Mouse (Mus musculus): ENCODE measurements around the gene Gtf2a1. TPM values are rescaled to one million over a fixed set of nuclear protein-coding genes. Genes with fewer than 3 reads are reported as not detected.
"Not testable (repeated sequence)": the region's sequence is repeated elsewhere in the genome, so short reads cannot be mapped to it uniquely, and the experiment has no call there.

Gtf2a1 gene
- polyA plus RNA-seq, 1 experiment, result 19.4 TPM

GRCm38 (mm10) chr12:91588176-91588669 lies 2.1 kb downstream of the Gtf2a1 start:
- TF ChIP-seq CTCF (IDR thresholded peaks at IDR 0.05; ENCODE audit: control insufficient read depth, insufficient read depth, insufficient replicate concordance, low read depth, low read length) (no peak), POLR2A (IDR thresholded peaks at IDR 0.05; ENCODE audit: control insufficient read depth, low read depth, low read length) (peak; percentile 71)

GRCm38 (mm10) chr12:91587491-91588033 lies 2.7 kb downstream of the Gtf2a1 start:
- H3K4me3 ChIP-seq (ENCODE audit: control insufficient read depth, low read depth, low read length), result no peak overlapping the region
- no peak overlapping the region for H3K27ac ChIP-seq (ENCODE audit: control insufficient read depth, insufficient read depth, low read depth, low read length)
- no peak for TF ChIP-seq POLR2A (IDR thresholded peaks at IDR 0.05; ENCODE audit: control insufficient read depth, low read depth, low read length)
- TF ChIP-seq CTCF (IDR thresholded peaks at IDR 0.05; ENCODE audit: control insufficient read depth, insufficient read depth, insufficient replicate concordance, low read depth, low read length), result no peak
- H3K4me1 ChIP-seq (ENCODE audit: control insufficient read depth, insufficient read depth, low read length), result no peaks in the 10 kb centered on the region; the same call in 1 of the 2 replicates
- H3K36me3 ChIP-seq (ENCODE audit: control insufficient read depth, insufficient read depth, low read length), result no peaks in the 10 kb centered on the region; the same call in 1 of the 2 replicates
- H3K27me3 ChIP-seq (ENCODE audit: control insufficient read depth, insufficient read depth, low read length), result no peaks in the 10 kb centered on the region

More at GRCm38 (mm10) chr12:91588176-91588669, 2.1 kb downstream of the Gtf2a1 start:
- peak overlapping the region; percentile 93 for H3K27ac ChIP-seq (ENCODE audit: control insufficient read depth, insufficient read depth, low read depth, low read length)
- H3K4me1 ChIP-seq (ENCODE audit: control insufficient read depth, insufficient read depth, low read length), result no peaks in the 10 kb centered on the region; the same call in 1 of the 2 replicates
- H3K4me3 ChIP-seq (ENCODE audit: control insufficient read depth, low read depth, low read length), result peak overlapping the region; percentile 95
- no peaks in the 10 kb centered on the region; the same call in 1 of the 2 replicates for H3K36me3 ChIP-seq (ENCODE audit: control insufficient read depth, insufficient read depth, low read length)
- no peaks in the 10 kb centered on the region for H3K27me3 ChIP-seq (ENCODE audit: control insufficient read depth, insufficient read depth, low read length)

GRCm38 (mm10) chr12:91587077-91587476 lies 3.2 kb downstream of the Gtf2a1 start:
- no peak for TF ChIP-seq POLR2A (IDR thresholded peaks at IDR 0.05; ENCODE audit: control insufficient read depth, low read depth, low read length)
- no peak for TF ChIP-seq CTCF (IDR thresholded peaks at IDR 0.05; ENCODE audit: control insufficient read depth, insufficient read depth, insufficient replicate concordance, low read depth, low read length)
- peak overlapping the region; percentile 13; the same call in 1 of the 2 replicates for H3K4me3 ChIP-seq (ENCODE audit: control insufficient read depth, low read depth, low read length)
- no peaks in the 10 kb centered on the region; the same call in 1 of the 2 replicates for H3K4me1 ChIP-seq (ENCODE audit: control insufficient read depth, insufficient read depth, low read length)
- no peaks in the 10 kb centered on the region; the same call in 1 of the 2 replicates for H3K36me3 ChIP-seq (ENCODE audit: control insufficient read depth, insufficient read depth, low read length)
- no peak overlapping the region for H3K27ac ChIP-seq (ENCODE audit: control insufficient read depth, insufficient read depth, low read depth, low read length)
- H3K27me3 ChIP-seq (ENCODE audit: control insufficient read depth, insufficient read depth, low read length), result no peaks in the 10 kb centered on the region

- H3K27ac ChIP-seq (ENCODE audit: control insufficient read depth, insufficient read depth, low read depth, low read length); H3K27me3 ChIP-seq (ENCODE audit: control insufficient read depth, insufficient read depth, low read length); H3K36me3 ChIP-seq (ENCODE audit: control insufficient read depth, insufficient read depth, low read length); H3K4me3 ChIP-seq (ENCODE audit: control insufficient read depth, low read depth, low read length); H3K4me1 ChIP-seq (ENCODE audit: control insufficient read depth, insufficient read depth, low read length): not testable (repeated sequence)
These were observed 4.5 kb downstream of the Gtf2a1 start for GRCm38 (mm10) chr12:91585815-91586214.

GRCm38 (mm10) chr12:91585206-91585605 lies 5.1 kb downstream of the Gtf2a1 start:
- Histone ChIP-seq H3K27me3 (ENCODE audit: control insufficient read depth, insufficient read depth, low read length) (no peaks in the 10 kb centered on the region), H3K4me1 (ENCODE audit: control insufficient read depth, insufficient read depth, low read length) (no peaks in the 10 kb centered on the region), H3K27ac (ENCODE audit: control insufficient read depth, insufficient read depth, low read depth, low read length) (no peak overlapping the region), H3K36me3 (ENCODE audit: control insufficient read depth, insufficient read depth, low read length) (peaks cover 1% of the 10 kb centered on the region; the same call in 1 of the 2 replicates), H3K4me3 (ENCODE audit: control insufficient read depth, low read depth, low read length) (no peak overlapping the region)
- TF ChIP-seq POLR2A (IDR thresholded peaks at IDR 0.05; ENCODE audit: control insufficient read depth, low read depth, low read length), result no peak
- TF ChIP-seq CTCF (IDR thresholded peaks at IDR 0.05; ENCODE audit: control insufficient read depth, insufficient read depth, insufficient replicate concordance, low read depth, low read length), result no peak

- H3K36me3 ChIP-seq (ENCODE audit: control insufficient read depth, insufficient read depth, low read length), result peaks cover 1% of the 10 kb centered on the region; the same call in 1 of the 2 replicates
- H3K27me3 ChIP-seq (ENCODE audit: control insufficient read depth, insufficient read depth, low read length), result no peaks in the 10 kb centered on the region
- TF ChIP-seq CTCF (IDR thresholded peaks at IDR 0.05; ENCODE audit: control insufficient read depth, insufficient read depth, insufficient replicate concordance, low read depth, low read length) (no peak), POLR2A (IDR thresholded peaks at IDR 0.05; ENCODE audit: control insufficient read depth, low read depth, low read length) (no peak)
- no peak overlapping the region for H3K4me3 ChIP-seq (ENCODE audit: control insufficient read depth, low read depth, low read length)
- no peak overlapping the region for H3K27ac ChIP-seq (ENCODE audit: control insufficient read depth, insufficient read depth, low read depth, low read length)
- no peaks in the 10 kb centered on the region for H3K4me1 ChIP-seq (ENCODE audit: control insufficient read depth, insufficient read depth, low read length)
These were observed 6.9 kb downstream of the Gtf2a1 start for GRCm38 (mm10) chr12:91583409-91583808.

- TF ChIP-seq CTCF (IDR thresholded peaks at IDR 0.05; ENCODE audit: control insufficient read depth, insufficient read depth, insufficient replicate concordance, low read depth, low read length), result no peak
- no peak for TF ChIP-seq POLR2A (IDR thresholded peaks at IDR 0.05; ENCODE audit: control insufficient read depth, low read depth, low read length)
- peaks cover 1% of the 10 kb centered on the region; the same call in 1 of the 2 replicates for H3K36me3 ChIP-seq (ENCODE audit: control insufficient read depth, insufficient read depth, low read length)
- H3K4me1 ChIP-seq (ENCODE audit: control insufficient read depth, insufficient read depth, low read length), result no peaks in the 10 kb centered on the region
These were observed 7.8 kb downstream of the Gtf2a1 start for GRCm38 (mm10) chr12:91582362-91583002.

More at GRCm38 (mm10) chr12:91582362-91583002, 7.8 kb downstream of the Gtf2a1 start:
- no peaks in the 10 kb centered on the region for H3K27me3 ChIP-seq (ENCODE audit: control insufficient read depth, insufficient read depth, low read length)
- no peak overlapping the region for H3K27ac ChIP-seq (ENCODE audit: control insufficient read depth, insufficient read depth, low read depth, low read length)
- H3K4me3 ChIP-seq (ENCODE audit: control insufficient read depth, low read depth, low read length), result no peak overlapping the region

Measured in testis, adult 2 months (tissue).